Mouse (Mus musculus): ENCODE data around the gene Smad3. TPM values are rescaled to one million over a fixed set of nuclear protein-coding genes. Genes with fewer than 3 reads are reported as not detected.
A peak's percentile ranks its signal among the peaks of the same experiment; 100 is the strongest.

Smad3 gene
- total RNA-seq, 2 experiments from 2014 or later: 15.4 to 15.6 TPM

GRCm38 (mm10) chr9:63711580-63712230 is 46.1 kb downstream of the Smad3 start:
- intact Hi-C loops (cut with DNase I): no loop called here

GRCm38 (mm10) chr9:63709857-63710256 is 47.9 kb downstream of the Smad3 start:
- intact Hi-C loops (cut with DNase I): no loop called here
- DNase-seq (ENCODE audit: extremely low spot score in 1 of 2, low spot score in 2 of 2): no peak

More at GRCm38 (mm10) chr9:63711580-63712230, 46.1 kb downstream of the Smad3 start:
- peak in 1 of 2 experiments; percentile 63 for DNase-seq (ENCODE audit: extremely low spot score in 1 of 2, low spot score in 2 of 2)

- intact Hi-C loops (cut with DNase I): no loop called here
- DNase-seq (ENCODE audit: extremely low spot score in 1 of 2, low spot score in 2 of 2): no peak
Measured at GRCm38 (mm10) chr9:63709266-63709665, 48.5 kb downstream of the Smad3 start.

- no peak for DNase-seq (ENCODE audit: extremely low spot score in 1 of 2, low spot score in 2 of 2)
- intact Hi-C loops (cut with DNase I): no loop called here
Measured at GRCm38 (mm10) chr9:63707816-63708588, 49.8 kb downstream of the Smad3 start.

- peak in 1 of 2 experiments; percentile 83 for DNase-seq (ENCODE audit: extremely low spot score in 1 of 2, low spot score in 2 of 2)
- intact Hi-C loops (cut with DNase I): no loop called here
Measured at GRCm38 (mm10) chr9:63706152-63706733, 51.6 kb downstream of the Smad3 start.

GRCm38 (mm10) chr9:63704979-63705751 is 52.6 kb downstream of the Smad3 start:
- DNase-seq (ENCODE audit: extremely low spot score in 1 of 2, low spot score in 2 of 2): no peak
- intact Hi-C loops (cut with DNase I): no loop called here

- intact Hi-C loops (cut with DNase I): no loop called here
- DNase-seq (ENCODE audit: extremely low spot score in 1 of 2, low spot score in 2 of 2): no peak
Measured at GRCm38 (mm10) chr9:63704131-63704530, 53.7 kb downstream of the Smad3 start.

- intact Hi-C loops (cut with DNase I): no loop called here
Measured at GRCm38 (mm10) chr9:63703236-63703785, 54.5 kb downstream of the Smad3 start.

GRCm38 (mm10) chr9:63702502-63703013 is 55.2 kb downstream of the Smad3 start:
- intact Hi-C loops (cut with DNase I): no loop called here
- DNase-seq (ENCODE audit: extremely low spot score in 1 of 2, low spot score in 2 of 2): peak in 1 of 2 experiments; percentile 47

More at GRCm38 (mm10) chr9:63703236-63703785, 54.5 kb downstream of the Smad3 start:
- no peak for DNase-seq (ENCODE audit: extremely low spot score in 1 of 2, low spot score in 2 of 2)

- intact Hi-C loops (cut with DNase I): no loop called here
Measured at GRCm38 (mm10) chr9:63701957-63702309, 55.9 kb downstream of the Smad3 start.

GRCm38 (mm10) chr9:63701258-63701956 is 56.4 kb downstream of the Smad3 start:
- intact Hi-C loops (cut with DNase I): no loop called here
- no peak for DNase-seq (ENCODE audit: extremely low spot score in 1 of 2, low spot score in 2 of 2)

More at GRCm38 (mm10) chr9:63701957-63702309, 55.9 kb downstream of the Smad3 start:
- no peak for DNase-seq (ENCODE audit: extremely low spot score in 1 of 2, low spot score in 2 of 2)

GRCm38 (mm10) chr9:63699145-63699544 is 58.6 kb downstream of the Smad3 start:
- intact Hi-C loops (cut with DNase I): no loop called here
- DNase-seq (ENCODE audit: extremely low spot score in 1 of 2, low spot score in 2 of 2): no peak

- intact Hi-C loops (cut with DNase I): no loop called here
Measured at GRCm38 (mm10) chr9:63698320-63699045, 59.3 kb downstream of the Smad3 start.

GRCm38 (mm10) chr9:63697606-63698005 is 60.2 kb downstream of the Smad3 start:
- no peak for DNase-seq (ENCODE audit: extremely low spot score in 1 of 2, low spot score in 2 of 2)
- intact Hi-C loops (cut with DNase I): no loop called here

More at GRCm38 (mm10) chr9:63698320-63699045, 59.3 kb downstream of the Smad3 start:
- DNase-seq (ENCODE audit: extremely low spot score in 1 of 2, low spot score in 2 of 2): no peak

- intact Hi-C loops (cut with DNase I): no loop called here
- no peak for DNase-seq (ENCODE audit: extremely low spot score in 1 of 2, low spot score in 2 of 2)
Measured at GRCm38 (mm10) chr9:63696463-63697105, 61.2 kb downstream of the Smad3 start.

- intact Hi-C loops (cut with DNase I): no loop called here
- DNase-seq (ENCODE audit: extremely low spot score in 1 of 2, low spot score in 2 of 2): no peak
Measured at GRCm38 (mm10) chr9:63691960-63692359, 65.8 kb downstream of the Smad3 start.

- DNase-seq (ENCODE audit: extremely low spot score in 1 of 2, low spot score in 2 of 2): no peak
- intact Hi-C loops (cut with DNase I): no loop called here
Measured at GRCm38 (mm10) chr9:63690511-63690910, 67.3 kb downstream of the Smad3 start.
